Mouse (Mus musculus): Measurements from ENCODE around the gene Rab3il1. TPM values are rescaled to one million over a fixed set of nuclear protein-coding genes. Genes with fewer than 3 reads are reported as not detected.
A peak's percentile ranks its signal among the peaks of the same experiment; 100 is the strongest.

The Rab3il1 gene
- polyA plus RNA-seq, 1 experiment from 2014 or later, result 35.7 TPM

DNA sequence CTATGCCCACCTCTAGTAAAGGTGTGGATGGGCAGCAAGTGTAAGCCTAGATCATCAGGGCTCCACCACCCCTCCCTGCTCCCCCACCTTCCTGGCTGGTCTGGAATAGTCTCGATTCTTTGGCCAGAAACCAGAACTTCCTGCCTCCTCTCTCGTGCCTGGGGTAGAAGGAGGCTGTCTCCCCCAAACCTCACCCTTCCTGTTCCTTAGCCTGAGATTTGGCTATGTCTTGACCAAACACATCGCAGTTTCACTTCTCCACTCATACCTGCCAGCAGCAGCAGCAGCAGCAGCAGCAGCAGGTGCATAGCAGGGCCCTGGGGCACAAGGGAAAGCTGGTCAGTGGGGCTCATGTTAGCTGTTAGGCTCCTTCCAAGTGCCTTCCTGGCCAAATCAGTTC is 45.5 kb downstream of the Rab3il1 start:
- Histone ChIP-seq H3K4me1 (replicated peaks; ENCODE audit: control insufficient read depth, insufficient read depth, low read length) (peaks cover 4% of the 10 kb centered on the region; the same call in 1 of the 2 replicates), H3K9me3 (ENCODE audit: control insufficient read depth, low read length) (no peaks in the 10 kb centered on the region), H3K9ac (ENCODE audit: low read depth, low read length) (no peak overlapping the region), H3K36me3 (ENCODE audit: control insufficient read depth, insufficient read depth, low read length) (no peaks in the 10 kb centered on the region), H3K27me3 (ENCODE audit: control insufficient read depth, insufficient read depth, low read length) (0 out of 2 replicates have a peak, but pooled peaks cover under 1% of the 10 kb centered on the region), H3K4me2 (replicated peaks; ENCODE audit: low read depth, low read length) (no peak overlapping the region), H3K27ac (ENCODE audit: low read depth, low read length) (no peak overlapping the region), H3K4me3 (ENCODE audit: low read depth, low read length) (no peak overlapping the region)
- WGBS, result 64% methylated on average over 3 of the region's 3 CpGs
- DNase-seq (ENCODE audit: low spot score) (no peak), ATAC-seq (ENCODE audit: low FRiP score) (no peak)

DNA sequence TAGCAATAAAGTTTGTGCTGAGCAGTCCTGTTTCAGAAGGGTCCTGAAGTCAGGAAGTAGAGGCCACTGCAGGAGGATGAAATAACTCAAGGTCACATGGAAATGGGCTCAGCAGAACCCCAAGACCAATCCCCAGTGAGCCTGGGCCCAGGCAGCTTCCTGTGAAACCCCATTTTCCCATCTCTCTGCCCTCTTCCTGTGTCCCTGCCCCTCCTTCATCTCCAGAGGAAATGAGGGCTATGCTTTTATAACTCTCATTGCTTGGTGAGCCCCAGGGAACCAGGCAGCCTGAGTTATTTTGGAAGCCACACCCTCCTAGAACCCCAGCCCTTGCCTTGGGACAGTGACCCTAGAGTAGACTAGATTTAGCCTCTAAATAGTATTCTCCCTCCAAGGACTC is 48.1 kb downstream of the Rab3il1 start:
- H3K4me2 ChIP-seq (replicated peaks; ENCODE audit: low read depth, low read length), result no peak overlapping the region
- ATAC-seq (ENCODE audit: low FRiP score), result no peak
- no peak overlapping the region for H3K4me3 ChIP-seq (ENCODE audit: low read depth, low read length)
- no peaks in the 10 kb centered on the region for H3K4me1 ChIP-seq (replicated peaks; ENCODE audit: control insufficient read depth, insufficient read depth, low read length)
- no peak for DNase-seq (ENCODE audit: low spot score)
- no peak overlapping the region for H3K9ac ChIP-seq (ENCODE audit: low read depth, low read length)
- H3K36me3 ChIP-seq (ENCODE audit: control insufficient read depth, insufficient read depth, low read length), result no peaks in the 10 kb centered on the region
- H3K27me3 ChIP-seq (ENCODE audit: control insufficient read depth, insufficient read depth, low read length), result no peaks in the 10 kb centered on the region
- no peak overlapping the region for H3K27ac ChIP-seq (ENCODE audit: low read depth, low read length)
- H3K9me3 ChIP-seq (ENCODE audit: control insufficient read depth, low read length), result no peaks in the 10 kb centered on the region

DNA sequence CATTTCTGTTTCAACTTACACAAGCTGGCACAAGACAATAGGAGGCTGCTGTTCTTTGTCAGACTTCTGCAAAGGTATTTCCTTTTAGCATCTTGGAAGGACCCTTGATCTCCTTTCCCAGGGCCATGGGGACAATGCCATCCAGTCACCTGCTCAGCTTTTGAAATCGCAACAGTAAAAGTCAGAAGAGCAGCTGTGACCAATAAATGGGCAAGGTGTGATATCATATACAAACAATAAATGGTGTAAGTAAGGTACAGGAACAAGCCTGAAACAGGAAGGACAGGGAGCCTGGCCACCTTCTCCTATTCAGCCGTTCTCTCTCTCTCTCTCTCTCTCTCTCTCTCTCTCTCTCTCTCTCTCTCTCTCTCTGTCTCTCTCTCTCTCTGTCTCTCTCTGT is 49.0 kb downstream of the Rab3il1 start:
- Histone ChIP-seq H3K27ac (ENCODE audit: low read depth, low read length) (no peak overlapping the region), H3K27me3 (ENCODE audit: control insufficient read depth, insufficient read depth, low read length) (no peaks in the 10 kb centered on the region), H3K9ac (ENCODE audit: low read depth, low read length) (no peak overlapping the region), H3K4me2 (replicated peaks; ENCODE audit: low read depth, low read length) (no peak overlapping the region), H3K4me1 (replicated peaks; ENCODE audit: control insufficient read depth, insufficient read depth, low read length) (no peaks in the 10 kb centered on the region), H3K9me3 (ENCODE audit: control insufficient read depth, low read length) (no peaks in the 10 kb centered on the region), H3K4me3 (ENCODE audit: low read depth, low read length) (no peak overlapping the region), H3K36me3 (ENCODE audit: control insufficient read depth, insufficient read depth, low read length) (no peaks in the 10 kb centered on the region)
- no peak for DNase-seq (ENCODE audit: low spot score)
- no peak for ATAC-seq (ENCODE audit: low FRiP score)
- WGBS, result 85% methylated on average over 2 of the region's 2 CpGs

DNA sequence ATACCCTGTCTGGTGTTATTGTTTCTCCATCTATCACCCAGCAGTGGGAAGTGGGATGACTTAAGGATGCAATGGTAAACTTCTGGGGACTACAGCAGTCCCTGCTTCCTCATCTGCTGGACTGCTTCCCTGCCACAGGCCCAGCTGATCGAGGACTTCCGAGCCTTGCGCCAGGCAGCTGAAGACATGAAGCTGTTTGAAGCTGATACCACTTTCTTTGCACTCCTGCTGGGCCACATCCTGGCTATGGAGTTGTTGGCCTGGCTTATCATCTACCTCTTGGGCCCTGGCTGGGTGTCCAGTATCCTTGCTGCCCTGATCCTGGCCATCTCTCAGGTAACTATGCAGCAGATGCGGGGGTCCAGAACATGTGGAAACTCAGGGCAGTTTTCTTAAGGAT is 51.2 kb downstream of the Rab3il1 start:
- Histone ChIP-seq H3K27me3 (ENCODE audit: control insufficient read depth, insufficient read depth, low read length) (no peaks in the 10 kb centered on the region), H3K9ac (ENCODE audit: low read depth, low read length) (no peak overlapping the region), H3K4me2 (replicated peaks; ENCODE audit: low read depth, low read length) (no peak overlapping the region), H3K4me3 (ENCODE audit: low read depth, low read length) (no peak overlapping the region), H3K27ac (ENCODE audit: low read depth, low read length) (no peak overlapping the region), H3K9me3 (ENCODE audit: control insufficient read depth, low read length) (no peaks in the 10 kb centered on the region), H3K4me1 (replicated peaks; ENCODE audit: control insufficient read depth, insufficient read depth, low read length) (no peaks in the 10 kb centered on the region), H3K36me3 (ENCODE audit: control insufficient read depth, insufficient read depth, low read length) (no peaks in the 10 kb centered on the region)
- ATAC-seq (ENCODE audit: low FRiP score) (no peak), DNase-seq (ENCODE audit: low spot score) (no peak)
- 88% methylated on average over 4 of the region's 4 CpGs for WGBS

DNA sequence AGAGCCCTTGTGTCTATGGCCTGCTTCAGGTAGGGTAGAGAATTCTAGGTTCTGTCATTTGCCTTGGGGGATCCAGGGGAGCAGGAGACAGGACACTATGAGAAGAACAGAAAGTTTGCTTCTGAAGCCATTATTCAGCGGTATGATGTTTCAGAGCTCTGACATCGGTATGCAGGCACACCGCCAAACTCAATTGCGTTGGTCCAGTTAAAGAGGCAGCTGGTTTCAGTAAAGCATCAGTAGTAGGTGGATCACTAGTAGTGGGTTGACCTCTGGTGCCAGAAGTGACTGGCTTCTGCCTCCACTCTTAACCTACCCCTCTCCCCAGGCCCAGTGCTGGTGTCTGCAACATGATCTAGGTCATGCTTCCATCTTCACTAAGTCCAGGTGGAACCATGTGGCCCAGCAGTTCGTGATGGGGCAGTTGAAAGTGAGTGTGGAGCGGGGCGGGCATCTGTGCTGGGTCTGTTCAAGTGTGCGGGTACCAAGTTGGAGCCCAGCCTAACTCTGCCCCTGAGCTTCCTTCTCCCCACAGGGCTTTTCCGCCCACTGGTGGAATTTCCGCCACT is 52.3 kb downstream of the Rab3il1 start:
- no peaks in the 10 kb centered on the region for H3K4me1 ChIP-seq (replicated peaks; ENCODE audit: control insufficient read depth, insufficient read depth, low read length)
- H3K27ac ChIP-seq (ENCODE audit: low read depth, low read length), result no peak overlapping the region
- H3K9ac ChIP-seq (ENCODE audit: low read depth, low read length), result no peak overlapping the region
- no peaks in the 10 kb centered on the region for H3K36me3 ChIP-seq (ENCODE audit: control insufficient read depth, insufficient read depth, low read length)
- ATAC-seq (ENCODE audit: low FRiP score) (no peak), DNase-seq (ENCODE audit: low spot score) (no peak)
- H3K27me3 ChIP-seq (ENCODE audit: control insufficient read depth, insufficient read depth, low read length), result no peaks in the 10 kb centered on the region
- H3K4me3 ChIP-seq (ENCODE audit: low read depth, low read length), result no peak overlapping the region
- H3K9me3 ChIP-seq (ENCODE audit: control insufficient read depth, low read length), result no peaks in the 10 kb centered on the region
- no peak overlapping the region for H3K4me2 ChIP-seq (replicated peaks; ENCODE audit: low read depth, low read length)
- WGBS, result 92% methylated on average over 10 of the region's 10 CpGs

DNA sequence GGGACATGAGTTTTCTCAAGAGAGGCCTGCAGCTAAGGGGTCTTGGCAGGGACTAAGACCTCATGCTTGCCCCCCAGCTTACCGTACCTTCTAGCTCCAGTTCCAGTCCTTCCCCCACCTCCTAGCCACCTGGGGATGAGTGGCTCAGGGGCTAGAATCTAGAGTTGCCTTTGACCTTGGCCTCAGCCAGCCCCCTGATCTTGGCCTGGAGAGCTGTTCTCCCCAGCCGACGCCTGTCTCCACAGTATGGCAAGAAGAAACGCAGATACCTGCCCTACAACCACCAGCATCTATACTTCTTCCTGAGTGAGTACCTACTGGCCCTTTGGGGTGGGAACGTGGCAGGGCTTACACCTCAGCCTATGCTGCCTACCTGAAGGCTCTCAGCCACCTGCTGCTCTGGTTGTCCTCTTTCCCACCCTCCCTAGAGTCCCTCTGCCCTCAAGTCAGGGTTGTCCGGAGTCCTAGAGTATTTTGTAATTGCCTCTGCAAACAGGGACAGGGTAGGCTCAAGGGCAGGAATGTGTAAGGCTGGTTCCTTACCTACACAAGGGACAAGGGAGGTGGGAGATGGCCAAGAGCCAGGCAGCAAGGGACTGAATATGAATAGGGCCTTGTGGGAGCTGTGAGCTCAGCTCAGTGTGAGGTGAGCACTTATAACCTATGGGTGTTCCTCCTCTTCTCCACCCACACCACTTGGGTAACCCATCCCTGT is 53.0 kb downstream of the Rab3il1 start:
- H3K27ac ChIP-seq (ENCODE audit: low read depth, low read length), result no peak overlapping the region
- ATAC-seq (ENCODE audit: low FRiP score) (no peak), DNase-seq (ENCODE audit: low spot score) (no peak)
- no peaks in the 10 kb centered on the region for H3K4me1 ChIP-seq (replicated peaks; ENCODE audit: control insufficient read depth, insufficient read depth, low read length)
- no peaks in the 10 kb centered on the region for H3K9me3 ChIP-seq (ENCODE audit: control insufficient read depth, low read length)
- no peak overlapping the region for H3K4me3 ChIP-seq (ENCODE audit: low read depth, low read length)
- 95% methylated on average over 6 of the region's 6 CpGs for WGBS
- no peak overlapping the region for H3K4me2 ChIP-seq (replicated peaks; ENCODE audit: low read depth, low read length)
- no peaks in the 10 kb centered on the region for H3K36me3 ChIP-seq (ENCODE audit: control insufficient read depth, insufficient read depth, low read length)
- H3K9ac ChIP-seq (ENCODE audit: low read depth, low read length), result no peak overlapping the region
- no peaks in the 10 kb centered on the region for H3K27me3 ChIP-seq (ENCODE audit: control insufficient read depth, insufficient read depth, low read length)

- no peaks in the 10 kb centered on the region for H3K36me3 ChIP-seq (ENCODE audit: control insufficient read depth, insufficient read depth, low read length)
- no peak overlapping the region for H3K4me3 ChIP-seq (ENCODE audit: low read depth, low read length)
- no peak overlapping the region for H3K9ac ChIP-seq (ENCODE audit: low read depth, low read length)
- no peaks in the 10 kb centered on the region for H3K4me1 ChIP-seq (replicated peaks; ENCODE audit: control insufficient read depth, insufficient read depth, low read length)
- H3K27ac ChIP-seq (ENCODE audit: low read depth, low read length), result no peak overlapping the region
- 82% methylated on average over 3 of the region's 3 CpGs for WGBS
- DNase-seq (ENCODE audit: low spot score) (no peak), ATAC-seq (ENCODE audit: low FRiP score) (no peak)
- H3K9me3 ChIP-seq (ENCODE audit: control insufficient read depth, low read length), result no peaks in the 10 kb centered on the region
- no peak overlapping the region for H3K4me2 ChIP-seq (replicated peaks; ENCODE audit: low read depth, low read length)
- H3K27me3 ChIP-seq (ENCODE audit: control insufficient read depth, insufficient read depth, low read length), result no peaks in the 10 kb centered on the region
These were observed 53.8 kb downstream of the Rab3il1 start for GRCm38 (mm10) chr19:10055261-10055660.

- 87% methylated on average over 22 of the region's 22 CpGs for WGBS
- Histone ChIP-seq H3K36me3 (ENCODE audit: control insufficient read depth, insufficient read depth, low read length) (no peaks in the 10 kb centered on the region), H3K4me1 (replicated peaks; ENCODE audit: control insufficient read depth, insufficient read depth, low read length) (no peaks in the 10 kb centered on the region), H3K4me2 (replicated peaks; ENCODE audit: low read depth, low read length) (no peak overlapping the region), H3K27ac (ENCODE audit: low read depth, low read length) (no peak overlapping the region), H3K4me3 (ENCODE audit: low read depth, low read length) (no peak overlapping the region), H3K9me3 (ENCODE audit: control insufficient read depth, low read length) (no peaks in the 10 kb centered on the region), H3K9ac (ENCODE audit: low read depth, low read length) (no peak overlapping the region), H3K27me3 (ENCODE audit: control insufficient read depth, insufficient read depth, low read length) (no peaks in the 10 kb centered on the region)
- no peak for DNase-seq (ENCODE audit: low spot score)
- 0 out of 2 replicates have a peak, but pooled peaks have one; percentile 13 for ATAC-seq (ENCODE audit: low FRiP score)
These were observed 54.6 kb downstream of the Rab3il1 start for GRCm38 (mm10) chr19:10055783-10056660.

All from hindbrain, embryonic 11.5 days (tissue).